Mouse (Mus musculus) G1E (cell line): ENCODE measurements around the gene Ces1d. TPM values are rescaled to one million over a fixed set of nuclear protein-coding genes. Genes with fewer than 3 reads are reported as not detected.

ENCODE experiments used
- ATAC-seq: 2 replicates; pipeline ENCODE4 v1.8.0; 2016; ENCODE audit warnings: mild to moderate bottlenecking; ENCODE audit not compliant: insufficient number of reproducible peaks, poor library complexity, low FRiP score, severe bottlenecking; ENCODE audit errors: extremely low read depth
- DNase-seq: peaks from one replicate; pipeline ENCODE4 v3.0.0; 2012; ENCODE audit warnings: low spot score
- H3K27me3 ChIP-seq: 2 replicates; pipeline ENCODE4 v1.6.1; 2012; ENCODE audit warnings: mild to moderate bottlenecking, low read length, inconsistent platforms; ENCODE audit not compliant: insufficient read depth
- H3K36me3 ChIP-seq: replicated peaks from 2 replicates; pipeline ENCODE3; 2012; ENCODE audit warnings: mild to moderate bottlenecking, inconsistent platforms
- H3K4me1 ChIP-seq: 2 replicates; pipeline ENCODE4 v1.6.1; 2012; ENCODE audit warnings: low read depth, low read length, inconsistent platforms, mixed read lengths; ENCODE audit not compliant: insufficient read depth
- H3K4me3 ChIP-seq: 2 replicates; pipeline ENCODE4 v1.5.1; 2012; ENCODE audit warnings: low read depth, mild to moderate bottlenecking, inconsistent platforms, low read length, moderate library complexity, mixed read lengths
- H3K9me3 ChIP-seq: replicated peaks from 2 replicates; pipeline ENCODE4 v1.6.1; 2012; ENCODE audit warnings: inconsistent platforms
- CTCF ChIP-seq: IDR thresholded peaks from 2 replicates; pipeline ENCODE4 v1.5.1; 2012; ENCODE audit warnings: low read depth, low read length, inconsistent platforms, mixed read lengths
- GATA1 ChIP-seq: IDR thresholded peaks from 2 replicates; pipeline ENCODE4 v1.6.1; 2012; ENCODE audit warnings: borderline replicate concordance, low read length, inconsistent platforms, mixed read lengths
- GATA2 ChIP-seq: IDR thresholded peaks from 2 replicates; pipeline ENCODE4 v1.6.1; 2012; ENCODE audit warnings: low read depth, low read length, inconsistent platforms, borderline replicate concordance
- POLR2AphosphoS5 ChIP-seq: IDR thresholded peaks from 2 replicates; pipeline ENCODE4 v1.6.1; 2012; ENCODE audit warnings: low read depth, low read length, inconsistent platforms; ENCODE audit not compliant: insufficient replicate concordance
- TAL1 ChIP-seq: conservative IDR thresholded peaks from 2 replicates; pipeline ENCODE4 v1.6.1; 2012; ENCODE audit warnings: low read depth, low read length, inconsistent platforms, mixed read lengths
- polyA plus RNA-seq: library from polyadenylated mRNA; stranded (reverse); fragments of >175 nt; gene quantifications from 2 replicates; pipeline ENCODE4 v1.2.3, GENCODE M21; 2012
- total RNA-seq, 2 experiments: library from RNA; stranded (forward) in 1 of 2; stranded (reverse) in 1 of 2; fragments of 200-1000 nt in 1 of 2; fragments of >200 nt in 1 of 2; fragmentation: Nextera tagmentation in 1 of 2; gene quantifications; 2 replicates each; pipeline ENCODE4 v1.2.3; 2014 to 2017

Gene Ces1d
- total and polyA plus RNA-seq, 3 experiments: not detected

GRCm38 (mm10) chr8:93196436-93196835 lies 1.2 kb downstream of the Ces1d start:
- no peaks in the 10 kb centered on the region for H3K4me1 ChIP-seq
- H3K36me3 ChIP-seq: no peaks in the 10 kb centered on the region
- H3K9me3 ChIP-seq: peaks cover 24% of the 10 kb centered on the region
- ATAC-seq: no peak
- no peak for DNase-seq
- H3K27me3 ChIP-seq: no peaks in the 10 kb centered on the region
- no peak overlapping the region for H3K4me3 ChIP-seq
- TF ChIP-seq POLR2AphosphoS5 (no peak), GATA1 (no peak), GATA2 (no peak), TAL1 (no peak), CTCF (no peak)

GRCm38 (mm10) chr8:93180581-93181129 lies 17.0 kb downstream of the Ces1d start:
- H3K36me3 ChIP-seq: no peaks in the 10 kb centered on the region
- no peaks in the 10 kb centered on the region for H3K27me3 ChIP-seq
- peaks cover 11% of the 10 kb centered on the region for H3K9me3 ChIP-seq
- ATAC-seq: no peak
- no peak overlapping the region for H3K4me3 ChIP-seq
- TF ChIP-seq GATA2 (no peak), CTCF (no peak), TAL1 (no peak), GATA1 (no peak), POLR2AphosphoS5 (no peak)
- H3K4me1 ChIP-seq: no peaks in the 10 kb centered on the region
- DNase-seq: no peak

- H3K4me1 ChIP-seq: no peaks in the 10 kb centered on the region
- ATAC-seq (no peak), DNase-seq (no peak)
- peaks cover 10% of the 10 kb centered on the region for H3K9me3 ChIP-seq
- no peak overlapping the region for H3K4me3 ChIP-seq
- TF ChIP-seq GATA1: no peak
- no peak for TF ChIP-seq TAL1
- no peak for TF ChIP-seq GATA2
- TF ChIP-seq CTCF: no peak
- no peak for TF ChIP-seq POLR2AphosphoS5
- no peaks in the 10 kb centered on the region for H3K36me3 ChIP-seq
- H3K27me3 ChIP-seq: no peaks in the 10 kb centered on the region
These were observed 21.0 kb downstream of the Ces1d start for GRCm38 (mm10) chr8:93176593-93176992.

DNA sequence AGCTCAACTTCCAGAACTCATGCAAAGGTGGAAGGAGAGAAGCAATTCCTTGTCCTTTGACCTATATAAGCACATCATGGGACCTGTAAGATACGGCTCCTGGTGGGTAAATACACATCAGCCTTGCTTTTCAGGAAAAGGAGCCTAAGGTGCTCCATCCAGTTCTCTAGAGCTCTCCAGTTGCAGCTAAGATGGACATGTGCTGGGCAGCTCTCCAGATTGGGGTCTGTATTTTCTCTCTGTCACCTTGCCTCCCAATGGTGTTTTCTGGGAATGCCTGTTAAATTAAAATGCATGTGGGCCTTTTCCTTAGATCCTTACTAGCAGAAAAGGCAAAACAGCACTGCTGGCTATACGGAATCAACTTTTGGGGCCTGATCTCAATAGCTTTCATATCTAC lies 23.1 kb downstream of the Ces1d start:
- Histone ChIP-seq H3K27me3 (no peaks in the 10 kb centered on the region), H3K9me3 (peaks cover 9% of the 10 kb centered on the region), H3K36me3 (no peaks in the 10 kb centered on the region), H3K4me3 (no peak overlapping the region), H3K4me1 (no peaks in the 10 kb centered on the region)
- ATAC-seq (no peak), DNase-seq (no peak)
- TF ChIP-seq GATA1: no peak
- no peak for TF ChIP-seq TAL1
- no peak for TF ChIP-seq GATA2
- no peak for TF ChIP-seq CTCF
- no peak for TF ChIP-seq POLR2AphosphoS5

DNA sequence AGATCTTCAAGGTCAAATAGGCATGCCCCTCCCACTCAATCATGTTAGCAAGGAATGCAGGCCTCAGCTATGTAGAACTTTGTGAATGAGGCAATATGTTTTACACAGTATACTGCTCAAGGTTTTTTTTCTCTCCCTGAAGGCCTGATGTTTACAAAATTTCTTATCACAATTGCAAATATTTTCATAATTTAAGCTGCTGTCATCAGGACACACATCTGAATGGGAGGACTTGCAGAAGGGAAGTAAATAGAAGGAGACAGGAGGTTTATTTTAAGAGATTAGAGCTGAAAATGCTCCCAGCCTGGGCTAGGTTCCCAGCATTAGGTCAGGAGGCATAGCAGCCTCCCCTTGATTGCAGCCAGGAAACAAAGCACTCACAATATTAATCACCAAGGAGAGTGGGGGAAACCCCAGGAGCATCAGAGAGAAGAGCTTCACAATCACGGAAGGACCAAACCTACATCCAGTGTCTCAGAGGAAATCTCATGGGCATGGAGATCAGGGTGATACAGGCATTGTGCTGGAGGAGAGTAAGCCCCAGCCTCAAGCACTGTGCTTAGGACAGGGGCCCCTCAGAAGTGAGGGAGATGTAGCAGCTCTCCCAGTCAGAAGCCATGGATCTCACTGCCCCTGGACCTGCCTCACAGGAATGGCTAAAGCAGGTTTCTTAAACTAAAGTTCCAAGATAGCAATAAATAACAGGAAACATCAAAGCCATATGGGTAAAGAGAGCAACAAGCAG lies 25.6 kb downstream of the Ces1d start:
- no peak for DNase-seq
- Histone ChIP-seq H3K9me3 (peaks cover 9% of the 10 kb centered on the region), H3K27me3 (no peaks in the 10 kb centered on the region), H3K4me1 (no peaks in the 10 kb centered on the region), H3K36me3 (no peaks in the 10 kb centered on the region), H3K4me3 (no peak overlapping the region)
- TF ChIP-seq TAL1 (no peak), CTCF (no peak), GATA1 (no peak), POLR2AphosphoS5 (no peak), GATA2 (no peak)
- no peak for ATAC-seq

GRCm38 (mm10) chr8:93163363-93163762 lies 34.3 kb downstream of the Ces1d start:
- Histone ChIP-seq H3K27me3 (no peaks in the 10 kb centered on the region), H3K9me3 (peaks cover 7% of the 10 kb centered on the region), H3K4me1 (no peaks in the 10 kb centered on the region), H3K36me3 (no peaks in the 10 kb centered on the region), H3K4me3 (no peak overlapping the region)
- no peak for TF ChIP-seq TAL1
- no peak for TF ChIP-seq GATA1
- TF ChIP-seq POLR2AphosphoS5: no peak
- TF ChIP-seq CTCF: no peak
- TF ChIP-seq GATA2: no peak
- ATAC-seq (no peak), DNase-seq (no peak)
